Mouse (Mus musculus) cerebellum, adult (tissue): ENCODE measurements around the gene Usp34.
A peak's percentile ranks its signal among the peaks of the same experiment; 100 is the strongest.
"Not testable (repeated sequence)": the region's sequence is repeated elsewhere in the genome, so short reads cannot be mapped to it uniquely, and the experiment has no call there.

ENCODE experiments used
- ATAC-seq: cut with Nextera tagmentation; 2 replicates; pipeline ENCODE4 v1.9.2; 2017; ENCODE audit warnings: mild to moderate bottlenecking, moderate library complexity, mixed read lengths; ENCODE audit not compliant: insufficient number of reproducible peaks, low FRiP score, low TSS enrichment

Usp34 gene

DNA sequence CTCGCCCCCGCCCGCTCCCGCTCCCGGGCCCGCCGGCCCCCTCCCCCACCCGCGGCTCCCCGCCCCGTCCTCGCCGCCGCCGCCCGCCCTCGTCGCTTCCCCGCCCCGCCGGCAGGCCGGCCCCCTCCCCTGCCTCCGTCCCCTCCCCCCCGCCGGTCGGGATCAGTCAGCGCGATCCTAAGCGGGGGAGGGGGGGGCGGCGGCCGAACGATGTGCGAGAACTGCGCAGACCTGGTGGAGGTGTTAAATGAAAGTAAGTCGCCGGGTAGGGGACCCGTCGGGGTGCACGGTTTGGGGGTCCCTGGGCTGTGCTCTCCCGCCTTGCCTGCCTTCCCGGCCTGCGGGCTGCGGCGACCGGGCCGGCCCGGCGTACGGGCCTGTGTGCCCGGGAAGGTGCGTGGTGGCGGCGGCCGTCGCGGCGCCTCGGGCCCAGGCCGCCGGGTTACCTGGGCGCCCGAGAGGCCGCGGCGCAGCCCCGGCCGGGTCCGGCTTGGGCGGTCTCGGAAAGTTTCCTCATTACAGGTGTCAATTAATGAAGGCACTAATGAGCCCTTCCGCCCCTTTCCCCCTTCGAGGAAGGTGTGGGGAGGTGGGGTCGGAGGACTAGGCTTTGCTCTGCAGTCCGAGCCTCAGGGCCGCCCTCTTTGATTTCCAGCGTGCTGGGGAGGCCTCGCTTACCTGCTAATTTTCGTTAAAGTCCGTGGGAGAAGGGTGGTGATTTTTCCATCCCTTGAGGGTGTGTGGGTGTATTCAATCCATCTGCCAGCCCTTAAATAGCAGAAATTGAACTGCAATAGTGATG lies at the start of gene Usp34:
Gene Usp34, plus strand, starts transcription at position 132 of the 802 bp plus-strand sequence.
- ATAC-seq = peak; percentile 33; the same call in 1 of the 2 replicates

DNA sequence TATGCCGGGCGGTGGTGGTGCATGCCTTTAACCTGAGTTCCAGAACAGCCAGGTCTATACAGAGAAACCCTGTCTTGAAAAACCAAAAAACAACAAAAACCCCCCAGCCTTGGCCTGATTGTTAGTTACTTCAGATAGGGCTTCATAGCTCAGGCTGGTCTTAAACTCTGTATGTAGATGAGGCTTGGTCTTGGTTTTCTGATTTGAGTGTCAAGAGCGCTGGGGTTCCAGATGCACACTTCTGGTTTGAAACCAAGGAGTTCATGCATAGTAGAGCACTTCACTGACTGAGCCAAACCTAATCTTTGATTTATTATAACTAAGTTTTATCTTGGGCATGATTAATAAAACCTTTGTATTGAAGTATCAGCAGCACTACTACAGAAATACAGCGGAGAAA lies 47.6 kb upstream of the Usp34 start:
- no peak for ATAC-seq

DNA sequence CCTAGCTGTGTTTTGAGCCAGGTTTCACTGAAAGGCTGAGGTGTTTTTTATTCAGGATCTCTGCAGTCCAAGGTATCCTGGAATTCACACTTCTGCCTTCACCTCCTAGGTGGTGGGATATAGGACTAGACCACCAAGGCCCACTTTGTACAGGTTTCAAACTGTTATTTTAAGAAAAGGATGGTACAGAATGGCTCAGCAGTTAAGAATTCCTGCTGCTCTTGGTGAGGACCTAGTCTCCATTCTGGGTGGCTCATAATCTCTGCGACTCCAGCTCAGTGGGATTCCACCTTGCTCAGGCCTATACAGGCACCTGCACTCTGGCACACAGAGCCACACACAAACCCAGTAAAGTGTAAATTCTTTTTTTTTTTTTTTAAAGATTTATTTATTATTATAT lies 47.2 kb upstream of the Usp34 start:
- no peak for ATAC-seq

DNA sequence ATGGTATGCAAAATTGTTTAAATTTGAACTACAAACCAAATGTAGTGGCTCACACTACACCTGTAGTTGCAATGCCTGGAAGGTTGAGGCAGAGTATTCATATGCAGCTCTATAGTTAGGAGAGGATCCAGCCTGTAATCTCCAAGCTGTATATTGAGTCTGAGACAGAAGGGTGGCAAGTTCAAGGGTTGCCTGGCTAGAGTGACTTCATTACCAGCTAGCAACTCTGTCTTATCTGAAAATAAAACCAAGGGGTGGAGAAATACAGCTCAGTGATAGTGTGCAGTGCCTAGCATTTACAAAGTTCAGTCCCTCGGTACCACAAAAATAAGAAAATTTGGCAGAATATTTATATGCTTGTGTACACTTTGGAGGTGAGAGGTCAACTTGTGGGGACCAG lies 46.5 kb upstream of the Usp34 start:
- ATAC-seq = no peak

DNA sequence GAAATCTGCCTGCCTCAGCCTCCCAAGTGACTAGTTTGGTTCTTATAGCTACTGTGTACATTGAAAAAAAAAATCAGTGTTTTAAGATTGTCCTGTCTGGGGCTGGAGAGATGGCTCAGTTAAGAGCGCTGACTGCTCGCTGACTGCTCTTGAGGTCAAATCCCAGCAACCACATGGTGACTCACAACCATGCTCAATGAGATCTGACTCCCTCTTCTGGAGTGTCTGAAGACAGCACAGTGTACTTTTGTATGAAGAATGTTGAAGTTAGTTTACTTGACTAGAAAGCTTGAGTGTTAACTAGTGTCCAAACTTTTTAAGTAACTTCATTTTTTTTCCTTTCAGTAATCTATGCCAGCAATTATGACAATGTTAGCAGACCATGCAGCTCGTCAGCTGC lies 45.2 kb upstream of the Usp34 start:
- ATAC-seq = no peak

DNA sequence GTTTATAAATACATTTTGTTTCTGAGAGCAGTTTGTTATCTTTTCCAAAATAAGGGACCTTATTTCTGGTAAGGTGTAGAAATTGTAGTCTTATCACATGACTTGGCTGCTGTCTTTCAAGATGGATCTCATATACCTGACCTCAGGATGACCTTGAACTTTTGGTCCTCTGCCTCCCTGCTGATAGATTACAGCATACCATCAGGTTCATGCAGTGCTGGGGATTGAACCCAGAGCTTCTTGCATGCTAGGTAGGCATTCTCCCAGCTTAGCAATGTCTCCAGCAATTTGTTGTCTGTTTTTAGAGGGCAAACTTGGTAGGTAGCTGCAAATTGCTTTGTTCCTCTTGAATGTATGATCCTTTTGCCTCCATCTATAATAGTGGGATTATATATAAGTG lies 41.7 kb upstream of the Usp34 start:
- ATAC-seq = no peak

DNA sequence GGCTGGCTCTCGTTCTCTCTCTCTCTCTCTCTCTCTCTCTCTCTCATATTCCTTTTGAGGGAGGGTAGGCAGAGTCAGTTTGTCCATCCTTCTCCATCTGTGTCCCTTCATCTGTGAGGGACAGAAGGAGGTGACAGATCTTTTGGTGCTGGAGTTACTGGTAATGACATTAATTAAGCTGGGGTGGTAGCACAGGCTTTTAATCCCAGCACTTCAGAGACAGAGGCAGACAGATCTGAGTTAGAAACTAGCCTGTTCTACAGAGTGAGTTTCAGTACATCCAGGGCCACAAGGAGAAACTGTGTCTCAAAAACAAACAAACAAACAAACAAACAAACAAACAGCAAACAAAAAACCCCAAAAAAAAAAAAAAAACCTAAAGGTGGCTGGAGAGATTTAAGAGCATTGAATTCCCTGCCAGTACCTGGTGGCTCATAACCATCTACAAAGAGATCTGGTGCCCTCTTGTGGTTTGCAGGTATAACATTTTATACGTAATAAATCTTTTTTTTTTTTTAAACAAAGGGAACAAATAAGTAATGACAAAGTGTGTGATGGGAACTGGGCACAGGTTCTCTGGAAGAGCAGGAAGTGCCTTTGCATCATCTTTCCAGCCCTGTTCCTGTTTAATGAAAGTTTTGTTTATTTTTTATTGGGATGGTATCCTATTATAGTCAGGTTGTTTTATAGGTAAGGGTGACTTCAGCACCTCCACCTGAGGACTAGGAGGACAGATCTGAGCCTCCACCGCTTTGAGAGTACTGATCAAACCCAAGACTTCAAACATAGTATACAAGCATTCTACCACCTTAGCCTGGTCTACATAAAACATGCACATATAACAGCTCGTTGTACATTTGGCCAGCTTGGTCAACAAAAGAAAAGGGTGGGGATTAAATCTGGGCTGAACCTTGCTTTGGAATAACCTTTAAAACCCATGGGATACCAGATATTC lies 34.6 kb upstream of the Usp34 start:
- ATAC-seq = peak; percentile 45; the same call in 1 of the 2 replicates

DNA sequence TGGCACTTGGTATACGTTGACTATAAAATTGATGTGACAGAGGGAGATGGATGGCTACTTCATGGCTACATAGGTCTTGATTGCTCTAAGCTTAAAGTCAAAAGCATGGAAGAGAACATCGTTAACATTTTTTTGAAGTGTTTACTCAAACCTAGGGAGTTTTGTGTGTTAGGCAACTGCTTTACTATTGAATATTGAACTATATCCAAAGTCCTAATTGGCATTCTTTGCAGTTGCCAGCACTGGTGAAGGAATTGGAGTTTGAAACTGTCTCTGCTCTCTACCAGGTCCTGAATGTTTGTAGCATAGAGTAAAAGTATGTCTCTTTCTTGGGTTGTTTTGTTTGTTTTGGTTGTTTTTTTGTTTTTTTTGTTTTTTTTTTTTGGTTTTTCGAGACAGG lies 30.9 kb upstream of the Usp34 start:
- ATAC-seq = no peak

DNA sequence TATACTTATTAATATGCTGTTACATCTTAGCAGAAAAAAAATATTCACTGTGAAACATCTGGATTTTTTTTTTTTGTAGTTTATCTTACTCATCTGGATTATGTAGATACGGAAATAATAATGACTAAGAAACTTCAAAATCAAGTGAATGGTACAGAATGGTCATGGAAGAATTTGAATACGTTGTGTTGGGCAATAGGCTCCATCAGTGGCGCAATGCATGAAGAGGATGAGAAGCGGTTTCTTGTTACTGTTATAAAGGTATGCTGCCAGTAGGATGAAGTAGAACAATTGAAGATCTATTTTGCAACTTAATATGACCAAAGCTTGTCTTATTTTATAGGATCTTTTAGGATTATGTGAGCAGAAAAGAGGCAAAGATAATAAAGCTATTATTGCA lies 22.2 kb upstream of the Usp34 start:
- no peak for ATAC-seq

DNA sequence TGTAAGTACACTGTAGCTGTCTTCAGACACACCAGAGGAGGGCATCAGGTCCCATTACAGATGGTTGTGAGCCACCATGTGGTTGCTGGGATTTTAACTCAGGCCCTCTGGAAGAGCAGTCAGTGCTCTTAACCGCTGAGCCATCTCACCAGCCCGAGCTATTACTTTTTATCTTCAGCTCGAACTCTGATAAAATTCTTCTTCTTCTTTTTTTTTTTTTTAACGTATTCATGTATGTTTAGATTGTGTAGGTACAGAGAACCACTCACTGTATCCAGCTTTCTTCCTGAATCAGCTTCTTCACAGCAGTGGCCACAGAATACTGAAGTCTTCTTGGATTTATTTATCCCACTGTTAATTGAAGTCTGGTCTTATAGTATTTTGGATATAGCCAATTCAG lies 17.8 kb upstream of the Usp34 start:
- ATAC-seq = not testable (repeated sequence)

DNA sequence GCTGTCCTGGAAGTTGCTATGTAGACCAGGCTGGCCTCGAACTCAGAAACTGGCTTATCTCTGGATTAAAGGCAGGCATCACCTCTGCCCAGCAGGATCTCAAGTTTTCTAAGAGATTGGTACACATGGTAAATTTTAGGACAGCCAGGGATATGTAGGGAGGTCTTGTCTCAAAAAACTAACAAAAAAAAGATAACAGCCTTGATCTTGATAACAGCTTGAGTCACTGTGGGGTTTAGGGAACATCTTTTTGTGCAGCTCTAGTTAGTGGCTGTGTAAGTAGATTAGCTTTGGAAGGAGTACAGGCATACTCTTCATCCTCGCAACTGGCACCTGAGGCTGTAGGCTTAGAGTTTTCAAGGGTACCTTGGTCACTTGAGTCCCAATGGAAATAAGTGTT lies 9.3 kb upstream of the Usp34 start:
- ATAC-seq = no peak

DNA sequence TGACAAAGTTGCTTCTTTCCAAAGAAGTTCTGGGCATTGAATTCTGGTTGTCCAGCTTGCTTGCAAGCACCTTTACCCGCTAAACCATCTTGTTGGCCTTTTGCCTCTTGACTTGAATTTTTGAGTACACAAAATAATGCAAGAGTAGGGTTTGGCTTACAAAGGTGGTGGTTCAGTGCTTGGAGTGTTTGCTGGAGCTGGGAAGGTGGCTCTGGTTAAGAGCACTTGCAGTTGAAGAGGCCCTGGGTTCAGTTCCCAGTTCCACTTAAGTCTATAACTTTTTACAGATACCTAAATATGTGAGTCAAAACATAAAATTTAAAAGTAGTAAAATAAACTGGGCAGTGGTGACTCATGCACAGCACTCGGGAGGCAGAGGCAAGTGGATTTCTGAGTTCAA lies 8.4 kb upstream of the Usp34 start:
- ATAC-seq = no peak

DNA sequence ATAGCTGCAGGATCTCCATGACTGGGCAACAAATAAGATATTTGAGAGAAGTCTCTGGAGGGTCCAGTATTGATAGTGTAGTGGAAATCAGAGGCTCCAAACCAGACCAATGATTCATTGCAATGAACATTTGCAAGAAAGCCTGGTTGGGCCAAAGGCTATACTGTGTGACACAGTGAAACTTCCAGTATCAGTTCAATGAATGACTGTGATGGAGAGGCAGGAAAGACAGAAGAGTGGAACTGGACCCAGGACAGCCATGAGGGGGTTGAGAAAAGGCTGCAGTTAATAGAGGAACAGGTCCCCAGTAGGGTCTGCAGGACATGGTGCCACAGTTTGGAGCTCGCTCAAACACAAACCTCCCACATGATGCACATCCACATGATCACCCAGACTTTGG lies 6.8 kb upstream of the Usp34 start:
- ATAC-seq = no peak

DNA sequence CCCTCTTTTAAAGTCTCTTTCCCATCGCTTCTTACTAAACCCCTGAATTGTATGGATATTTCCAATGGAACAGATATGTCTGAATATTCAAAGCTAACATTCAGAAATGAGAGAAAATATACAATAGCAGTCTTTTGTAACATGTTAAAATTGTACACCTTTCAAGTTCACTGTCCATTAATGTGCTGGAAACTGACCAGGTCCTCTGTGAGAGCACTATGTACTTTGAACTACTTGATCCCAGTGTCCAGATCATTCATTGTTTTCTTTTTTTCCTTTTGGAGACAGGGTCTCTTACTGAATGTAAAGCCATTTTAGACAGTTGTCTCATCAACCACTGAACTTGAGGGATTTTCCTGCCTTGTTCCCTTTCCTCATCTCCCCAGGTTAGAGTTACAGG lies 3.6 kb upstream of the Usp34 start:
- no peak for ATAC-seq

DNA sequence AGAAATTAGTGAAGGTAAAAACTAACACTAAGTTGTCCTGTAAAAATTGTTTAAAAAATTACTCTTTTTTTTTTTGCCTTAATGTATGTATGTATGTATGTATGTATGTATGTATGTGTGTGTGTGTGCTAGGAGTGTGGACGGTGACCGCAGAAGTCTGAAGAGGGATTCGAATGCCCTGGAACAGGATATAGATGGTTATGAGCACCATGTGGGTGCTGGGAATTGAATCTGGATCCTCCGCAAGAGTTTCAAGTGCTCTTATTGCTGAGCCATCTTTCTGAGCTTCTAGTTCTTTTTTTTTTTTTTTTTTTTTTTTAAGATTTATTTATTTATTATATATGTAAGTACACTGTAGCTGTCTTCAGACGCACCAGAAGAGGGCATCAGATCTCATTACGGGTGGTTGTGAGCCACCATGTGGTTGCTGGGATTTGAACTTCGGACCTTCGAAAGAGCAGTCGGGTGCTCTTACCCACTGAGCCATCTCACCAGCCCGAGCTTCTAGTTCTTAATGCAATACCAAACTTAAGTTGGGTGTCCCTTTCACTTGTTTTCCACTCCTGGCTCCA lies 1.5 kb upstream of the Usp34 start:
- not testable (repeated sequence) for ATAC-seq

DNA sequence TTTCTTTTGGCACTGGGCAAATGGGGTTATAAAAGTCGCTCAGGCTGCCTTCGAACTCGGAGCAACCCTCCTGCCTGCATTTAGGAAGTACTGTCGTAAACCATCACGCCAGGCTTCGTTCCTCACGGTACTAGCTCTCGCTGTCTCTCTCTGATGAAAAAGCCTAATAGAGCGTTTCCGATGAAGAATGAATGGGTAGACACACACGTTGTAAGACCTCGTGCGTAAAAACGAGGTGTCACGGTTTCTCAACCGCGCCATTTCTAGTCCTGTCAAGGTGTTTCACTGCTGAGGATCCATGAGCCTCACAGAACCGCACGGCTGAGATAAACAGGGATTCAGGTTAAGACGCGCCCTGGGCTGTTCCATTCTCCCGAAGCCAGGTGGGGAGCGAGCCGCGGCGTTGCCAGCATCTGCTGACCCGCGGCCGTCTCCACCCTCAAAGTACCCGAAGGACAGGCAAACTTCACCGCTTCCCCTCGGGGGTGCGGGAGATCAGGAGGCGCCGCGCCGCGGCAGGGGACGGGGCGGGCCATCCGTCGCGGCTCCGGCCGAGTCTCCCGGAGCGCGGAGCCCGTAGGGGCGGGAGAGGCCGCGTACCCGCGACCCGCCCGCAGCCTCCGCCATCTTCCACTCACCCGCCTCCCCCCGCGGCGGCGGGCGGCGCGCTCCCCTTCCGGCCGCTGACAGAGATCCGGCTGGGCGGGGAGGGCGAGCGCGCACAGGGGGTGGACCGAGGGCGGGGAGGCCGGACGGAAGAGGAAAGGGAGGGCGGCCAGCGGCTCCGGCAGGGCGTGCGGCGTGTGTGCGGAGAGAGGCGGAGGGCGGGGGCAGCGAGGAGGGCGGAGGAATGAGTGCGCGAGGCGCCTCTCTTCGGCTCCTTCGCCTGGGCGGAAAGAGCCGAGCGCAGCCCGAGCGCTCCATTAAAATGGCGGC lies 754 bp upstream of the Usp34 start:
- peak; percentile 90 for ATAC-seq

DNA sequence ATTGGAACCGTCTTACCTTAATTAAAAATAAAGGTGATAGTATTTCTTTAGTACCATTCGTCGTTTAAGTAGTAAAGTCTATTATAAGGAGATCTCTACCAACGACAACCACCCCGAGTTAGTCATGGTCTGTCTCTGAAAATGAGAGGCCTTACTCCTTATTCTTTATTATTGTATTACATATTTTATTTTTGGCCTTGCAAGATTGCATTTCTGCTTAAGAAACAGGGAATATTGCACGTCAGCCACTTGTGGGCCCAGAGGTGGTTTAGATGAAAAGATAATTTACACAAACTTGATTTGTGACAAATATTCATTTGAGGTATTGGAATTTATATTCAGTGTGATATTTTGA lies 848 bp downstream of the Usp34 start:
- no peak for ATAC-seq

DNA sequence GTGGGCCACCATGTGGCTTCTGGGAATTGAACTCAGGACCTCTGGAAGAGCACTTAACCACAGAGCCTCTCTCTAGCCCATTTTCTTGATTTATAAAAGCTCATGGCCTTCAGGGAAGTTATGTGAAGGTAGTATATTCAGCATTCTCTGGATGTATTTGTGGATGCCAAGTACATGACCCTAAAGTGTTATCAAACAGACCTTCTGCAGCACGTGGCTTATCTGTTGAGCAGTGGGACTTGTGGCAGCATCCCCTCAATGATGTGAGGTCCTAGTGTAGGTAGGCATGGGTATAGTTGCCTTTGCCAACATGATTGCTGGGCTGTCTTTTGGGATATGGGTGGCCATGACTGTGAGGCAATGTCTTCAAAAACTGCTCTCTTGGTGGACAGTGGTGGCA lies 6.8 kb downstream of the Usp34 start:
- no peak for ATAC-seq

DNA sequence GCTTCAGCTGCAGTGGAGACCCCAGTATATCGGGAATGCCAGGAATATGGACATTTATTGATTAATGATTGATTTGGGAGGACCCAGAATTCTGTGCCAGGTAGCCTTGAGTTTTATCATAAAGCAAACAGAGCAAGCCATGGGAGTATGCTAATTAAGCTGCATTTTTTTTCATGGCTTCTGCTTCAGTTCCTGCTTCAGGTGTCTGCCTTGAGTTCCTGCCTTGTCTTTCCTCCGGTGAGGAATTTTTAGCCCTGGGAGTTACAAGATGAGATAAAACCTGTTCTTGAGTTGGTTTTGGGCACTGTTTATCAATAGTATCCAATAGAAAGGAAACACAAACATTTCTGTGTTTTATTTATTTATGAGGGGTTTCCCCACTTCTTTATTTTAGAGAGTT lies 22.7 kb downstream of the Usp34 start:
- ATAC-seq = no peak

DNA sequence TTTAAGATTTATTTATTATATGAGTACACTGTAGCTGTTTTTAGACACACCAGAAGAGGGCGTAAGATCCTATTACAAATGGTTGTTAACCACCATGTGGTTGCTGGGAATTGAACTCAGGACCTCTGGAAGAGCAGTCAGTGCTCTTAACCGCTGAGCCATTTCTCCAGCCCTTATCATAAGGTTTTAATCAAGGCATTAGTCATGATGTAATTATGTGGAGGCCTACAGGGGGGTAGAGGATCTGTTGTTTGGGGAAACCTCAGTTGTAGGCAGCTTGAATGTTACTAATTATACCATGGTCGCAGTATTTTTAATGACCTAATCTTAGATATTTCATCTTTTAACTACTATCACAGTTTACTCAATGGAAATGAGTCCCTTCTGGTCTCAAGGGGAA lies 25.4 kb downstream of the Usp34 start:
- no peak for ATAC-seq
